Comparison of ENCODE assay signal across 10 mouse cellular contexts in the genomic region with DNA sequence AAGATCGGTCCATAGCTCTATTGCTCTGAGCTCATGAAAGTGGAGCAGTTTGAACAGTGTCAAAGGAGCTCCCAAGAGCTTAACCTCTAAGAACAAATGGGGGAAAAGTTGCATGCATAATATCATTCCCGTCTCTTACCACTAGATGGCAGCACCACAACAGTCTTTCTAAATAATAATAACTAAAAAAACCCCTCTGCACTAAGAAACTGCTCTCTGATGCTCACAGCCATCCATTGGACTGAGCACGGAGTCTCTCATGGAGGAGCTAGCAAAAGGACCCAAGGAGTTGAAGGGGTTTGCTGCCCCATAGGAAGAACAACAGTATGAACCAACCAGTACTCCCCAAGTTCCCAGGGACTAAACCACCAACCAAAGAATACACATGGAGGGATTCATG. TPM values are rescaled to one million over a fixed set of nuclear protein-coding genes. Genes with fewer than 3 reads are reported as not detected.
DNase-seq lines count a peak whose midpoint lies in the region; ATAC-seq and TF ChIP-seq lines count a peak whose summit lies in the region.
"Had no signal": no experiment of that assay in that cellular context is flagged by ENCODE, and none has a peak within 500 bp of the region (broad histone marks: within the 10 kb centered on the region; RNA-seq: fewer than 3 reads in every experiment).

No protein-coding gene starts in this region.

- H3K4me1 ChIP-seq in neural tube, embryonic 15.5 days: no peaks in the 10 kb centered on the region
- no peaks in the 10 kb centered on the region for H3K4me1 ChIP-seq in embryonic facial prominence, embryonic 11.5 days (ENCODE audit: control insufficient read depth, insufficient read depth, low read length)
- no peaks in the 10 kb centered on the region for H3K4me1 ChIP-seq in neural tube, embryonic 11.5 days (ENCODE audit: control insufficient read depth, insufficient read depth, low read length)

- no peaks in the 10 kb centered on the region for H3K9me3 ChIP-seq in neural tube, embryonic 15.5 days (replicated peaks)
- H3K9me3 ChIP-seq in embryonic facial prominence, embryonic 11.5 days (replicated peaks; ENCODE audit: control insufficient read depth, low read length): no peaks in the 10 kb centered on the region
- H3K9me3 ChIP-seq in neural tube, embryonic 11.5 days (ENCODE audit: control insufficient read depth, low read length): no peaks in the 10 kb centered on the region

- H3K36me3 ChIP-seq in neural tube, embryonic 15.5 days: no peaks in the 10 kb centered on the region
- no peaks in the 10 kb centered on the region for H3K36me3 ChIP-seq in embryonic facial prominence, embryonic 11.5 days (replicated peaks; ENCODE audit: control insufficient read depth, insufficient read depth, low read depth, low read length)
- H3K36me3 ChIP-seq in neural tube, embryonic 11.5 days (ENCODE audit: control insufficient read depth, insufficient read depth, low read length): no peaks in the 10 kb centered on the region

- no peak overlapping the region for H3K4me2 ChIP-seq in neural tube, embryonic 15.5 days
- H3K4me2 ChIP-seq in embryonic facial prominence, embryonic 11.5 days (ENCODE audit: low read depth, low read length): no peak overlapping the region
- H3K4me2 ChIP-seq in neural tube, embryonic 11.5 days (ENCODE audit: low read depth): no peak overlapping the region

- H3K4me3 ChIP-seq in gastrocnemius, adult 2 months: no peak overlapping the region
- H3K4me3 ChIP-seq in neural tube, embryonic 15.5 days (replicated peaks): no peak overlapping the region
- H3K4me3 ChIP-seq in embryonic facial prominence, embryonic 11.5 days (ENCODE audit: low read depth, low read length): no peak overlapping the region
- H3K4me3 ChIP-seq in neural tube, embryonic 11.5 days (ENCODE audit: low read depth, low read length): no peak overlapping the region

- no peak for ATAC-seq in neural tube, embryonic 15.5 days (ENCODE audit: low FRiP score)
- ATAC-seq in embryonic facial prominence, embryonic 11.5 days (replicated peaks; ENCODE audit: insufficient number of reproducible peaks, low FRiP score, low TSS enrichment, low read depth): no peak
- no peak for ATAC-seq in neural tube, embryonic 11.5 days (ENCODE audit: insufficient read depth, low FRiP score, low TSS enrichment)

- H3K9ac ChIP-seq in neural tube, embryonic 15.5 days (replicated peaks): no peak overlapping the region
- H3K9ac ChIP-seq in embryonic facial prominence, embryonic 11.5 days (replicated peaks; ENCODE audit: low read length): no peak overlapping the region
- no peak overlapping the region for H3K9ac ChIP-seq in neural tube, embryonic 11.5 days (ENCODE audit: low read length)

- TF ChIP-seq CTCF in gastrocnemius, adult 2 months (IDR thresholded peaks at IDR 0.05): peak; percentile 71

- H3K27ac ChIP-seq in gastrocnemius, adult 2 months: no peak overlapping the region
- H3K27ac ChIP-seq in neural tube, embryonic 15.5 days (replicated peaks): no peak overlapping the region
- no peak overlapping the region for H3K27ac ChIP-seq in embryonic facial prominence, embryonic 11.5 days (replicated peaks; ENCODE audit: low read depth, low read length)
- no peak overlapping the region for H3K27ac ChIP-seq in neural tube, embryonic 11.5 days (ENCODE audit: low read depth, low read length)

- 32% methylated on average over 3 of the region's 3 CpGs for WGBS in neural tube, embryonic 15.5 days
- WGBS in embryonic facial prominence, embryonic 11.5 days: 25% methylated on average over 3 of the region's 3 CpGs
- 27% methylated on average over 3 of the region's 3 CpGs for WGBS in neural tube, embryonic 11.5 days

- intact Hi-C loops in gastrocnemius, adult 2 months (cut with DNase I): loop anchor here (2.0 to 5.0 kb wide), 2 partner anchors 122 to 652 kb away; no protein-coding TSS in a partner anchor

- no peaks in the 10 kb centered on the region for H3K27me3 ChIP-seq in neural tube, embryonic 15.5 days (replicated peaks)
- H3K27me3 ChIP-seq in embryonic facial prominence, embryonic 11.5 days (ENCODE audit: control insufficient read depth, insufficient read depth, low read length): no peaks in the 10 kb centered on the region
- no peaks in the 10 kb centered on the region for H3K27me3 ChIP-seq in neural tube, embryonic 11.5 days (ENCODE audit: control insufficient read depth, insufficient read depth, low read length)

- no peak for DNase-seq in gastrocnemius, adult 2 months
- no peak for DNase-seq in gastrocnemius, postnatal 25 days
- DNase-seq in neural tube, embryonic 10.5 days (ENCODE audit: extremely low spot score, low spot score): peak; percentile 27
- DNase-seq in embryonic facial prominence, embryonic 11.5 days (ENCODE audit: low spot score): peak; percentile 71
- DNase-seq in neural tube, embryonic 11.5 days (ENCODE audit: low spot score): peak; percentile 24
- no peak for DNase-seq in thymus, postnatal 36 days
- no peak for DNase-seq in natural killer cell, adult 2 months (ENCODE audit: low spot score in 2 of 2)

RNA-seq across cellular contexts. Expression of a gene that starts 4.1 kb away (rescaled TPM):
- total RNA-seq in gastrocnemius, adult 2 months (2021): not detected
- total RNA-seq in gastrocnemius, postnatal 25 days (2021): not detected
- not detected in 2 replicates for polyA plus RNA-seq in neural tube, embryonic 15.5 days (2015; fragmentation: Nextera tagmentation; extraction: Ambion mirVana)
- polyA plus RNA-seq in embryonic facial prominence, embryonic 11.5 days (2014; fragmentation: Nextera tagmentation; extraction: Ambion mirVana): not detected in 2 replicates
- polyA plus RNA-seq in neural tube, embryonic 11.5 days (2014; fragmentation: Nextera tagmentation; extraction: Ambion mirVana): not detected in 2 replicates
- total RNA-seq: layer of hippocampus, adult 18-20 months had no signal
- polyA plus RNA-seq: spleen, adult 2 months had no signal

RNA-seq across cellular contexts. Expression of a gene that starts 5.7 kb away (rescaled TPM):
- total RNA-seq in gastrocnemius, adult 2 months (2021): not detected
- not detected for total RNA-seq in gastrocnemius, postnatal 25 days (2021)
- not detected in 2 replicates for polyA plus RNA-seq in neural tube, embryonic 15.5 days (2015; fragmentation: Nextera tagmentation; extraction: Ambion mirVana)
- not detected in 2 replicates for polyA plus RNA-seq in embryonic facial prominence, embryonic 11.5 days (2014; fragmentation: Nextera tagmentation; extraction: Ambion mirVana)
- not detected in 2 replicates for polyA plus RNA-seq in neural tube, embryonic 11.5 days (2014; fragmentation: Nextera tagmentation; extraction: Ambion mirVana)
- total RNA-seq: layer of hippocampus, adult 18-20 months had no signal
- polyA plus RNA-seq: spleen, adult 2 months had no signal

RNA-seq across cellular contexts. Expression of a gene that starts 20.1 kb away (rescaled TPM):
- total RNA-seq in gastrocnemius, adult 2 months (2021): not detected
- not detected for total RNA-seq in gastrocnemius, postnatal 25 days (2021)
- not detected in 2 replicates for polyA plus RNA-seq in neural tube, embryonic 15.5 days (2015; fragmentation: Nextera tagmentation; extraction: Ambion mirVana)
- not detected in 2 replicates for polyA plus RNA-seq in embryonic facial prominence, embryonic 11.5 days (2014; fragmentation: Nextera tagmentation; extraction: Ambion mirVana)
- polyA plus RNA-seq in neural tube, embryonic 11.5 days (2014; fragmentation: Nextera tagmentation; extraction: Ambion mirVana): not detected in 2 replicates
- total RNA-seq: layer of hippocampus, adult 18-20 months had no signal
- polyA plus RNA-seq: spleen, adult 2 months had no signal

RNA-seq across cellular contexts. Expression of a gene that starts 22.6 kb away (rescaled TPM):
- not detected for total RNA-seq in gastrocnemius, adult 2 months (2021)
- total RNA-seq in gastrocnemius, postnatal 25 days (2021): not detected
- polyA plus RNA-seq in neural tube, embryonic 15.5 days (2015; fragmentation: Nextera tagmentation; extraction: Ambion mirVana): not detected in 2 replicates
- not detected in 2 replicates for polyA plus RNA-seq in embryonic facial prominence, embryonic 11.5 days (2014; fragmentation: Nextera tagmentation; extraction: Ambion mirVana)
- polyA plus RNA-seq in neural tube, embryonic 11.5 days (2014; fragmentation: Nextera tagmentation; extraction: Ambion mirVana): not detected in 2 replicates
- total RNA-seq: layer of hippocampus, adult 18-20 months had no signal
- polyA plus RNA-seq: spleen, adult 2 months had no signal

RNA-seq across cellular contexts. Expression of a gene that starts 26.6 kb away (rescaled TPM):
- not detected for total RNA-seq in gastrocnemius, adult 2 months (2021)
- total RNA-seq in gastrocnemius, postnatal 25 days (2021): not detected
- polyA plus RNA-seq in neural tube, embryonic 15.5 days (2015; fragmentation: Nextera tagmentation; extraction: Ambion mirVana): 0.75 and 1.1 TPM in 2 replicates
- polyA plus RNA-seq in embryonic facial prominence, embryonic 11.5 days (2014; fragmentation: Nextera tagmentation; extraction: Ambion mirVana): 0.35 and 0.60 TPM in 2 replicates
- 0.41 and 0.72 TPM in 2 replicates for polyA plus RNA-seq in neural tube, embryonic 11.5 days (2014; fragmentation: Nextera tagmentation; extraction: Ambion mirVana)

Comparison
In these comparisons a context has a peak if more than half of its experiments do, and no peak if none do; other contexts are left out.
1. DNase-seq: peak in neural tube, embryonic 10.5 days (single experiment), embryonic facial prominence, embryonic 11.5 days (single experiment) and neural tube, embryonic 11.5 days (single experiment); none in gastrocnemius, adult 2 months (single experiment), gastrocnemius, postnatal 25 days (single experiment), thymus, postnatal 36 days (0 of 2) and natural killer cell, adult 2 months (0 of 2).